Comparison of ENCODE assay signal across 9 mouse cellular contexts in the genomic region with DNA sequence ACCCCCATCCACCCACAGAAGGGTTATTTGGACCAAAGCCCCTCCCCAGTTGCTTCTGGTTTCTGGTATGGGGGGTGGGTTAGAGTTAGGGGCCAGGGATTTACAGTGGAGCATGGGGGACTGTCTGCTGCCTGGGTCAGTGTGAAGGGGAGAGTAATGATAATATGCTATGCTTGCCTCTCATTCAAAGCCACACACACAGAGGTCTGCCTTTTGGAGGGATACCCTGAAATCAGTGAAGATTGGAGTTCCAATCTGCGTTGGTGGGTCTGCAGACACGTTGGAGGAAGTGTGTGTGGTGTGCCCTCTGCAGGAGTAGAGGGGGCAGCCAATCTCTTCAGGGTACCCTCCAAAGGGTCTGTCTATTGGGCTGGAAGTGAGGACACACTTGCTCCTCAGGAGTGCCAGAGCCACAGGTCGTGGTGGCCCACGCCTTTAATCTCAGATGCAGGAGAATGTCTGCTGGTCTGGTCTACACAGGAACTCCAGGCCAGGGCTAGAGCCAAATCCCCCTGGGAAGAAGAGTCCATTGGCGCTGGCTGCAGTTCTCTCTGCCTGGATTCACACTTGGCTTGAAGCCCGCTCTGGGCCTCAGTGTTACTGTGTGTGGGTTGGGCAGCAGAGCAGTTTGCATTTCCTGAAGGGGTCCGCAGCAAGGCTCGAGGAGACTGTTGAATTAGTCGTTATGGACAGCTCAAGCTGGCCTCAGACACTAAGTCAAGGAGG. TPM values are rescaled to one million over a fixed set of nuclear protein-coding genes. Genes with fewer than 3 reads are reported as not detected.
DNase-seq lines count a peak whose midpoint lies in the region; ATAC-seq and TF ChIP-seq lines count a peak whose summit lies in the region.
"Had no signal": no experiment of that assay in that cellular context is flagged by ENCODE, and none has a peak within 500 bp of the region (broad histone marks: within the 10 kb centered on the region; RNA-seq: fewer than 3 reads in every experiment).

No protein-coding gene starts in this region.

- H3K9ac ChIP-seq in heart, embryonic 15.5 days: peak overlapping the region; percentile 28
- no peak overlapping the region for H3K9ac ChIP-seq in heart, postnatal 0 days (replicated peaks; ENCODE audit: low read depth, low read length)
- H3K9ac ChIP-seq in midbrain, embryonic 11.5 days (ENCODE audit: low read length): peak overlapping the region; percentile 75

- no peak for TF ChIP-seq CTCF in heart, postnatal 0 days (IDR thresholded peaks at IDR 0.05; ENCODE audit: low read depth)

- peak overlapping the region; percentile 97 for H3K4me2 ChIP-seq in heart, embryonic 15.5 days
- H3K4me2 ChIP-seq in heart, postnatal 0 days (ENCODE audit: low read depth, low read length): peak overlapping the region; percentile 75
- H3K4me2 ChIP-seq in midbrain, embryonic 11.5 days: peak overlapping the region; percentile 73

- H3K27me3 ChIP-seq in heart, embryonic 15.5 days: peaks cover 80% of the 10 kb centered on the region
- H3K27me3 ChIP-seq in heart, postnatal 0 days (ENCODE audit: control insufficient read depth, insufficient read depth, low read length): peaks cover 80% of the 10 kb centered on the region
- peaks cover 3% of the 10 kb centered on the region for H3K27me3 ChIP-seq in midbrain, embryonic 11.5 days (ENCODE audit: control insufficient read depth, insufficient read depth, low read length)
- H3K27me3 ChIP-seq: Patski had no signal

- intact Hi-C loops in gastrocnemius, postnatal 14 days (cut with DNase I; ENCODE audit: low total_unique reads): no loop called here

- H3K4me3 ChIP-seq in heart, embryonic 15.5 days: peak overlapping the region; percentile 61
- peak overlapping the region; percentile 53; the same call in 1 of the 2 replicates for H3K4me3 ChIP-seq in heart, postnatal 0 days (ENCODE audit: low read depth, low read length)
- H3K4me3 ChIP-seq in midbrain, embryonic 11.5 days (ENCODE audit: low read depth, low read length): peak overlapping the region; percentile 61

- H3K9me3 ChIP-seq in heart, embryonic 15.5 days (replicated peaks): no peaks in the 10 kb centered on the region
- no peaks in the 10 kb centered on the region for H3K9me3 ChIP-seq in heart, postnatal 0 days (replicated peaks; ENCODE audit: control insufficient read depth, low read length)
- H3K9me3 ChIP-seq in midbrain, embryonic 11.5 days (ENCODE audit: control insufficient read depth, low read length): no peaks in the 10 kb centered on the region

- 26% methylated on average over 9 of the region's 9 CpGs for WGBS in heart, embryonic 15.5 days
- WGBS in heart, postnatal 0 days: 30% methylated on average over 9 of the region's 9 CpGs
- WGBS in midbrain, embryonic 11.5 days: 7% methylated on average over 9 of the region's 9 CpGs

- H3K36me3 ChIP-seq in heart, embryonic 15.5 days: no peaks in the 10 kb centered on the region
- no peaks in the 10 kb centered on the region for H3K36me3 ChIP-seq in heart, postnatal 0 days (replicated peaks; ENCODE audit: control insufficient read depth, insufficient read depth, low read length)
- H3K36me3 ChIP-seq in midbrain, embryonic 11.5 days (ENCODE audit: control insufficient read depth, insufficient read depth, low read length): no peaks in the 10 kb centered on the region

- no peak for ATAC-seq in heart, embryonic 15.5 days (replicated peaks; ENCODE audit: insufficient number of reproducible peaks, insufficient read depth, low FRiP score, low read depth)
- no peak for ATAC-seq in heart, postnatal 0 days (ENCODE audit: insufficient read depth, low read depth)
- no peak; the same call in 1 of the 2 replicates for ATAC-seq in midbrain, embryonic 11.5 days (ENCODE audit: low FRiP score)
- ATAC-seq: Patski had no signal

- no peak for TF ChIP-seq EP300 in heart, postnatal 0 days (IDR thresholded peaks at IDR 0.05; ENCODE audit: low read depth)

- H3K4me1 ChIP-seq in heart, embryonic 15.5 days (replicated peaks): peaks cover 44% of the 10 kb centered on the region
- H3K4me1 ChIP-seq in heart, postnatal 0 days (ENCODE audit: control insufficient read depth, insufficient read depth): peaks cover 22% of the 10 kb centered on the region
- peaks cover 51% of the 10 kb centered on the region for H3K4me1 ChIP-seq in midbrain, embryonic 11.5 days (ENCODE audit: control insufficient read depth, insufficient read depth, low read length)

- no peak for DNase-seq in heart, adult 8-10 months (ENCODE audit: low spot score)
- peak; percentile 44 for DNase-seq in R1 (ENCODE audit: low read depth, low spot score)
- no peak for DNase-seq in heart, postnatal 0 days (ENCODE audit: low spot score)
- peak; percentile 91 for DNase-seq in midbrain, embryonic 11.5 days (ENCODE audit: low spot score, missing footprints)
- no peak for DNase-seq in layer of hippocampus, postnatal 36 days
- no peak for DNase-seq in gastrocnemius, postnatal 14 days
- DNase-seq in testis, postnatal 10 days (ENCODE audit: low spot score): no peak

- H3K27ac ChIP-seq in heart, embryonic 15.5 days: no peak overlapping the region
- no peak overlapping the region for H3K27ac ChIP-seq in heart, postnatal 0 days (ENCODE audit: low read depth)
- H3K27ac ChIP-seq in midbrain, embryonic 11.5 days (ENCODE audit: low read depth, low read length): peak overlapping the region; percentile 72

RNA-seq across cellular contexts. Expression of gene Dpf1, which starts 1.7 kb away (rescaled TPM):
- 2.6 and 3.9 TPM in 2 replicates for polyA plus RNA-seq in heart, embryonic 15.5 days (2015; fragmentation: Nextera tagmentation; extraction: Ambion mirVana)
- under 1 TPM in 3 of 4 experiments, not detected in 1; 0.13 to 0.23 (median 0.22) TPM for total RNA-seq in heart, adult 8-10 months (2022)
- total RNA-seq in heart, postnatal 0 days (2014; rRNA removed; ENCODE audit: low replicate concordance): not detected in 2 replicates
- 0.41 and 0.61 TPM in 2 replicates for polyA plus RNA-seq in heart, postnatal 0 days (2015; fragmentation: Nextera tagmentation; extraction: Ambion mirVana)
- 59.9 and 62.9 TPM in 2 replicates for polyA plus RNA-seq in midbrain, embryonic 11.5 days (2014; fragmentation: Nextera tagmentation; extraction: Ambion mirVana)
- 100 to 1,000 TPM; 108 to 109 TPM for total RNA-seq in layer of hippocampus, postnatal 36 days (2021)
- 1 to 10 TPM; 2.7 to 4.5 TPM for total RNA-seq in gastrocnemius, postnatal 14 days (2021)

RNA-seq across cellular contexts. Expression of gene Ppp1r14a, which starts 16.3 kb away (rescaled TPM):
- 17.0 and 20.8 TPM in 2 replicates for polyA plus RNA-seq in heart, embryonic 15.5 days (2015; fragmentation: Nextera tagmentation; extraction: Ambion mirVana)
- 10 to 100 TPM in 1 of 4 experiments, 1 to 10 TPM in 3; 5.4 to 10.1 (median 7.1) TPM for total RNA-seq in heart, adult 8-10 months (2022)
- total RNA-seq in heart, postnatal 0 days (2014; rRNA removed; ENCODE audit: low replicate concordance): 7.8 and 61.8 TPM in 2 replicates
- polyA plus RNA-seq in heart, postnatal 0 days (2015; fragmentation: Nextera tagmentation; extraction: Ambion mirVana): 17.9 and 18.0 TPM in 2 replicates
- polyA plus RNA-seq in midbrain, embryonic 11.5 days (2014; fragmentation: Nextera tagmentation; extraction: Ambion mirVana): 21.6 and 21.8 TPM in 2 replicates
- total RNA-seq in layer of hippocampus, postnatal 36 days (2021): 10 to 100 TPM; 25.9 to 26.0 TPM
- 10 to 100 TPM in 1 of 2 experiments, 1 to 10 TPM in 1; 9.4 to 11.6 TPM for total RNA-seq in gastrocnemius, postnatal 14 days (2021)

RNA-seq across cellular contexts. Expression of gene Spint2, which starts 23.7 kb away (rescaled TPM):
- polyA plus RNA-seq in heart, embryonic 15.5 days (2015; fragmentation: Nextera tagmentation; extraction: Ambion mirVana): 77.9 and 125 TPM in 2 replicates
- 10 to 100 TPM; 47.3 to 54.5 (median 53.2) TPM for total RNA-seq in heart, adult 8-10 months (2022)
- 30.1 and 46.6 TPM in 2 replicates for total RNA-seq in heart, postnatal 0 days (2014; rRNA removed; ENCODE audit: low replicate concordance)
- 81.6 and 83.2 TPM in 2 replicates for polyA plus RNA-seq in heart, postnatal 0 days (2015; fragmentation: Nextera tagmentation; extraction: Ambion mirVana)
- 16.5 and 18.3 TPM in 2 replicates for polyA plus RNA-seq in midbrain, embryonic 11.5 days (2014; fragmentation: Nextera tagmentation; extraction: Ambion mirVana)
- total RNA-seq in layer of hippocampus, postnatal 36 days (2021): 10 to 100 TPM; 16.1 to 19.2 TPM
- 1 to 10 TPM; 5.5 to 6.4 TPM for total RNA-seq in gastrocnemius, postnatal 14 days (2021)

RNA-seq across cellular contexts. Expression of gene 2200002D01Rik, which starts 57.2 kb away (rescaled TPM):
- 6.3 and 7.1 TPM in 2 replicates for polyA plus RNA-seq in heart, embryonic 15.5 days (2015; fragmentation: Nextera tagmentation; extraction: Ambion mirVana)
- total RNA-seq in heart, adult 8-10 months (2022): 1 to 10 TPM; 1.7 to 3.9 (median 2.6) TPM
- 0.42 and 1.5 TPM in 2 replicates for total RNA-seq in heart, postnatal 0 days (2014; rRNA removed; ENCODE audit: low replicate concordance)
- polyA plus RNA-seq in heart, postnatal 0 days (2015; fragmentation: Nextera tagmentation; extraction: Ambion mirVana): 11.8 and 14.0 TPM in 2 replicates
- 2.4 and 2.7 TPM in 2 replicates for polyA plus RNA-seq in midbrain, embryonic 11.5 days (2014; fragmentation: Nextera tagmentation; extraction: Ambion mirVana)
- not detected for total RNA-seq in layer of hippocampus, postnatal 36 days (2021)
- total RNA-seq in gastrocnemius, postnatal 14 days (2021): 1 to 10 TPM in 1 of 2 experiments, under 1 TPM in 1; 0.59 to 1.2 TPM

Comparison
In these comparisons a context has a peak if more than half of its experiments do, and no peak if none do; other contexts are left out.
1. DNase-seq: peak in R1 (single experiment) and midbrain, embryonic 11.5 days (single experiment); none in heart, adult 8-10 months (single experiment), heart, postnatal 0 days (single experiment), layer of hippocampus, postnatal 36 days (0 of 2), gastrocnemius, postnatal 14 days (single experiment) and testis, postnatal 10 days (single experiment).
2. RNA of gene Dpf1, which starts 1.7 kb away (total RNA-seq): 108 to 109 TPM in layer of hippocampus, postnatal 36 days; 2.7 to 4.5 TPM in gastrocnemius, postnatal 14 days, 0.13 to 0.23 TPM in heart, adult 8-10 months and not detected in heart, postnatal 0 days; every median in the first group is over 10 times any median in the second.
3. Peak in every context shown above with its lines, with median percentiles within 50 percentile points of each other: H3K4me2 ChIP-seq and H3K4me3 ChIP-seq.